Mouse (Mus musculus) myocyte (in vitro differentiated cells): ENCODE measurements around the gene Cd79a. TPM values are rescaled to one million over a fixed set of nuclear protein-coding genes. Genes with fewer than 3 reads are reported as not detected.

ENCODE experiments used
- H3K27me3 ChIP-seq: one replicate; pipeline ENCODE4 v1.6.1; 2011; ENCODE audit not compliant: control insufficient read depth, insufficient read depth, insufficient read length
- H3K36me3 ChIP-seq: one replicate; pipeline ENCODE4 v1.6.1; 2011; ENCODE audit not compliant: control insufficient read depth, insufficient read depth
- H3K4me2 ChIP-seq: one replicate; pipeline ENCODE4 v1.6.1; 2011; ENCODE audit warnings: low read depth, control low read depth
- H3K4me3 ChIP-seq: one replicate; pipeline ENCODE4 v1.5.1; 2011; ENCODE audit warnings: mild to moderate bottlenecking, control low read depth, moderate library complexity
- H3K79me2 ChIP-seq: one replicate; pipeline ENCODE4 v1.6.1; 2011; ENCODE audit not compliant: control insufficient read depth, insufficient read depth
- H3ac ChIP-seq: one replicate; pipeline ENCODE4 v1.6.1; 2011; ENCODE audit not compliant: control insufficient read depth, insufficient read length
- CEBPB ChIP-seq: IDR thresholded peaks from 2 replicates; pipeline ENCODE4 v1.6.1; 2011; ENCODE audit warnings: mild to moderate bottlenecking, moderate library complexity; ENCODE audit not compliant: poor library complexity, insufficient read depth, severe bottlenecking
- E2F4 ChIP-seq: IDR thresholded peaks from one replicate; pipeline ENCODE4 v1.6.1; 2011; ENCODE audit warnings: mild to moderate bottlenecking, control low read depth, moderate library complexity; ENCODE audit not compliant: insufficient read depth
- MAX ChIP-seq: IDR thresholded peaks from one replicate; pipeline ENCODE4 v1.6.1; 2011; ENCODE audit warnings: low read depth, mild to moderate bottlenecking, control low read depth
- MYOD1 ChIP-seq, 3 experiments: IDR thresholded peaks; one replicate each; pipeline ENCODE4 v1.6.1; 2011; ENCODE audit warnings: control low read depth in 2 of 3, low read depth in 2 of 3, mild to moderate bottlenecking in 2 of 3, moderate library complexity in 1 of 3; ENCODE audit not compliant: insufficient read length in 2 of 3, control insufficient read depth in 1 of 3
- MYOG ChIP-seq, 3 experiments: IDR thresholded peaks; one replicate each; pipeline ENCODE4 v1.6.1; 2011; ENCODE audit warnings: control low read depth in 2 of 3, low read depth in 2 of 3, mild to moderate bottlenecking in 2 of 3; ENCODE audit not compliant: insufficient read length in 2 of 3, control insufficient read depth in 1 of 3, insufficient read depth in 1 of 3
- POLR2A ChIP-seq: IDR thresholded peaks from one replicate; pipeline ENCODE4 v1.6.1; 2011; ENCODE audit warnings: low read depth, mild to moderate bottlenecking, control low read depth, moderate library complexity; ENCODE audit not compliant: insufficient read length
- POLR2AphosphoS2 ChIP-seq: IDR thresholded peaks from one replicate; pipeline ENCODE4 v1.6.1; 2011; ENCODE audit warnings: low read depth, control low read depth; ENCODE audit not compliant: insufficient read length
- REST ChIP-seq: IDR thresholded peaks from one replicate; pipeline ENCODE4 v1.6.1; 2011; ENCODE audit warnings: mild to moderate bottlenecking, control low read depth, moderate library complexity; ENCODE audit not compliant: insufficient read depth, insufficient read length
- SRF ChIP-seq: IDR thresholded peaks from one replicate; pipeline ENCODE4 v1.6.1; 2011; ENCODE audit warnings: low read depth; ENCODE audit not compliant: control insufficient read depth, insufficient read length
- TCF12 ChIP-seq: IDR thresholded peaks from one replicate; pipeline ENCODE4 v1.6.1; 2011; ENCODE audit warnings: mild to moderate bottlenecking, control low read depth; ENCODE audit not compliant: poor library complexity, insufficient read depth, severe bottlenecking
- TCF3 ChIP-seq: IDR thresholded peaks from one replicate; pipeline ENCODE4 v1.6.1; 2011; ENCODE audit warnings: low read depth, control low read depth; ENCODE audit not compliant: insufficient read length
- USF1 ChIP-seq: IDR thresholded peaks from one replicate; pipeline ENCODE4 v1.6.1; 2011; ENCODE audit warnings: low read depth, mild to moderate bottlenecking, control low read depth, moderate library complexity
- polyA plus RNA-seq: library from polyadenylated mRNA; unstranded; fragments of >200 nt; fragmentation: generic; extraction: Trizol; gene quantifications from one replicate; pipeline ENCODE4 v1.2.1, GENCODE M21; 2012; ENCODE audit warnings: missing spikeins

The Cd79a gene
- polyA plus RNA-seq, 1 experiment = 0.12 TPM

GRCm38 (mm10) chr7:24877588-24877987 lies 19.6 kb upstream of the Cd79a start:
- Histone ChIP-seq H3ac (no peak overlapping the region), H3K4me3 (no peak overlapping the region), H3K27me3 (peaks cover 49% of the 10 kb centered on the region), H3K79me2 (no peaks in the 10 kb centered on the region), H3K36me3 (no peaks in the 10 kb centered on the region), H3K4me2 (no peak overlapping the region)
- TF ChIP-seq TCF3 (no peak), USF1 (no peak), MAX (no peak), SRF (no peak), TCF12 (no peak), CEBPB (no peak), E2F4 (no peak), MYOG (IDR thresholded peaks at IDR 0.05; ENCODE audit: control insufficient read depth in 1 of 3, insufficient read depth in 1 of 3, insufficient read length in 2 of 3, low read depth in 2 of 3) (no peak), POLR2AphosphoS2 (no peak), REST (no peak), POLR2A (no peak), MYOD1 (IDR thresholded peaks at IDR 0.05; ENCODE audit: control insufficient read depth in 1 of 3, insufficient read length in 2 of 3, low read depth in 2 of 3) (no peak)

GRCm38 (mm10) chr7:24879620-24880019 lies 17.6 kb upstream of the Cd79a start:
- no peak overlapping the region for H3K4me3 ChIP-seq
- H3K27me3 ChIP-seq = peaks cover 34% of the 10 kb centered on the region
- H3K79me2 ChIP-seq = no peaks in the 10 kb centered on the region
- no peak overlapping the region for H3ac ChIP-seq
- no peak overlapping the region for H3K4me2 ChIP-seq
- no peaks in the 10 kb centered on the region for H3K36me3 ChIP-seq
- TF ChIP-seq POLR2A (no peak), TCF3 (no peak), POLR2AphosphoS2 (no peak), USF1 (no peak), SRF (no peak), MYOD1 (IDR thresholded peaks at IDR 0.05; ENCODE audit: control insufficient read depth in 1 of 3, insufficient read length in 2 of 3, low read depth in 2 of 3) (no peak), MYOG (IDR thresholded peaks at IDR 0.05; ENCODE audit: control insufficient read depth in 1 of 3, insufficient read depth in 1 of 3, insufficient read length in 2 of 3, low read depth in 2 of 3) (no peak), MAX (no peak), TCF12 (no peak), REST (no peak), CEBPB (no peak), E2F4 (no peak)

GRCm38 (mm10) chr7:24882416-24883199 lies 14.6 kb upstream of the Cd79a start:
- no peak overlapping the region for H3K4me2 ChIP-seq
- TF ChIP-seq REST = no peak
- no peak for TF ChIP-seq POLR2AphosphoS2
- TF ChIP-seq TCF3 = no peak
- TF ChIP-seq POLR2A = no peak
- TF ChIP-seq MYOG (IDR thresholded peaks at IDR 0.05; ENCODE audit: control insufficient read depth in 1 of 3, insufficient read depth in 1 of 3, insufficient read length in 2 of 3, low read depth in 2 of 3) = no peak
- no peak for TF ChIP-seq CEBPB
- TF ChIP-seq SRF = no peak
- no peak for TF ChIP-seq USF1
- TF ChIP-seq TCF12 = no peak
- no peak for TF ChIP-seq MYOD1 (IDR thresholded peaks at IDR 0.05; ENCODE audit: control insufficient read depth in 1 of 3, insufficient read length in 2 of 3, low read depth in 2 of 3)
- TF ChIP-seq MAX = no peak
- no peak for TF ChIP-seq E2F4
- H3K36me3 ChIP-seq = peaks cover 23% of the 10 kb centered on the region
- no peak overlapping the region for H3ac ChIP-seq
- peaks cover 9% of the 10 kb centered on the region for H3K27me3 ChIP-seq
- no peak overlapping the region for H3K4me3 ChIP-seq
- H3K79me2 ChIP-seq = peaks cover 30% of the 10 kb centered on the region

GRCm38 (mm10) chr7:24883896-24884692 lies 13.1 kb upstream of the Cd79a start, which contains the start of gene Rps19:
Gene Rps19, plus strand, starts transcription at chr7:24884371.
- H3ac ChIP-seq = peak within 1 kb of the TSS; percentile 99
- H3K36me3 ChIP-seq = peaks cover 30% of the 10 kb centered on the region
- no peak for TF ChIP-seq TCF12
- TF ChIP-seq MYOD1 (IDR thresholded peaks at IDR 0.05; ENCODE audit: control insufficient read depth in 1 of 3, insufficient read length in 2 of 3, low read depth in 2 of 3) = peak in 2 of 3 experiments; percentile 14
- TF ChIP-seq E2F4 = peak; percentile 45
- TF ChIP-seq MYOG (IDR thresholded peaks at IDR 0.05; ENCODE audit: control insufficient read depth in 1 of 3, insufficient read depth in 1 of 3, insufficient read length in 2 of 3, low read depth in 2 of 3) = peak in 1 of 3 experiments; percentile 50
- no peak for TF ChIP-seq SRF
- peak; percentile 92 for TF ChIP-seq POLR2A
- TF ChIP-seq USF1 = peak; percentile 50
- peak; percentile 79 for TF ChIP-seq POLR2AphosphoS2
- H3K4me2 ChIP-seq = peak within 1 kb of the TSS; percentile 99
- H3K79me2 ChIP-seq = peaks cover 33% of the 10 kb centered on the region
- peaks cover 4% of the 10 kb centered on the region for H3K27me3 ChIP-seq
- peak within 1 kb of the TSS; percentile 88 for H3K4me3 ChIP-seq
